Mouse (Mus musculus) limb, embryonic 10.5 days (tissue): ENCODE measurements around the gene Fam89b. TPM values are rescaled to one million over a fixed set of nuclear protein-coding genes. Genes with fewer than 3 reads are reported as not detected.

ENCODE experiments used
- DNase-seq: peaks from one replicate; pipeline ENCODE4 v3.0.0-alpha.2; 2017; ENCODE audit warnings: low spot score
- H3K27ac ChIP-seq: fragments of 300-500 bp; sonication (generic); 2 replicates; pipeline ENCODE4 v1.5.1; 2016; ENCODE audit warnings: mild to moderate bottlenecking
- H3K27me3 ChIP-seq: fragments of 300-500 bp; sonication (generic); 2 replicates; pipeline ENCODE4 v1.6.1; 2016; ENCODE audit warnings: low read depth, mild to moderate bottlenecking; ENCODE audit not compliant: poor library complexity, severe bottlenecking
- H3K36me3 ChIP-seq: fragments of 300-500 bp; sonication (generic); 2 replicates; pipeline ENCODE4 v1.6.1; 2016; ENCODE audit warnings: mild to moderate bottlenecking, moderate library complexity
- H3K4me1 ChIP-seq: fragments of 300-500 bp; sonication (generic); 2 replicates; pipeline ENCODE4 v1.6.1; 2016
- H3K4me3 ChIP-seq: fragments of 300-500 bp; sonication (generic); 2 replicates; pipeline ENCODE4 v1.5.1; 2016; ENCODE audit warnings: mild to moderate bottlenecking, moderate library complexity
- H3K9me3 ChIP-seq: fragments of 300-500 bp; sonication (generic); replicated peaks from 2 replicates; pipeline ENCODE4 v1.6.1; 2016; ENCODE audit warnings: mild to moderate bottlenecking
- WGBS: fragments of 180-500 bp; shearing (Covaris S2); methylation state at CpG from one replicate; pipeline ENCODE4 v1.1.7; 2016; 5-methylcytosine and 5-hydroxymethylcytosine counted together
- polyA plus RNA-seq: library from polyadenylated mRNA; unstranded; fragments of >200 nt; fragmentation: Nextera tagmentation; extraction: Ambion mirVana; gene quantifications from 2 replicates; pipeline ENCODE4 v1.2.1, GENCODE M21; 2016

The Fam89b gene
- polyA plus RNA-seq = 158 TPM in 2 replicates

DNA sequence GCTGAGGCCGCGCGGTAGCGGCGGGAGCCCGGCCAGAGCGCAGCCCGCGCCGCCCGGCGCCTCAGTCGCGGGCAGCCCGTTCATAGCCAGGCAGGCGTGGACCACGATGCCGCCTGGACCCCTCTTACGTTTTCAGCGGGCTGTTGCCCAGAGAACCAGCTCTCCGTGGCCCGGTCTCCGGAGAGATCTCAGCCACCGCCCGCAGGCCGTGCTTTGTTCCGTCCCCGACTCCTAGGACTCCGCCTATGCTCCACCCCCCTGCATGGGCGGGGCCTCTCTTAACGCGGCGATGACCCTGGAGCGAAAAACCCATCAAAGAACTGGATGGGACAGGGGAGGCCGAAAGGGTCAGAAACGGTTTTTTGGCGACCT, at the start of gene Fam89b:
Fam89b (minus strand) TSS at position 210 of the 372 bp plus-strand sequence.
- WGBS = under 1% methylated on average over 37 of the region's 37 CpGs

DNA sequence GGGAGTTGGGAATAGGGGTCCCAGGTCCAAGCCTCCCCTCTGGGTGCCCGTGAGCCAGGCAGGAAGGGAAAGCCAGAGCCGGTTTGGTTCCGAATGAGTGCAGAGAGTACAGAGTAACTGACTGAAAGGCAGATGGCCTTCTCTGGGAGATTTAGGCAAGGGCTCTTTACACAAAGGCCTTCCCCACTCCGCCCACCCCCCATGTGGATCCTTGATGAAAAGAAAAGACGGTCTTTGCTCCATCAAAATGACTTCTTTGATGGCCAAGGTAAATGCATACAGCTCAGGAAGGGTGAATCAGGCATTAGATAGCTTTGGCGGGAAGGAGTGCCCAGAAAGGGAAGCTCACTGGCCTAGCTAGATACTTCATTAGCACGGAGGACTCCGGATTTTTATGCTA, 48.9 kb upstream of the Fam89b start:
- H3K36me3 ChIP-seq = no peaks in the 10 kb centered on the region
- H3K4me3 ChIP-seq = no peak overlapping the region
- H3K27ac ChIP-seq = no peak overlapping the region
- no peaks in the 10 kb centered on the region for H3K9me3 ChIP-seq
- H3K4me1 ChIP-seq = no peaks in the 10 kb centered on the region
- 56% methylated on average over 8 of the region's 8 CpGs for WGBS
- no peak for DNase-seq
- no peaks in the 10 kb centered on the region for H3K27me3 ChIP-seq

More for the DNA sequence above, at the start of gene Fam89b:
- H3K27ac ChIP-seq = peak within 1 kb of the TSS; percentile 98
- H3K36me3 ChIP-seq = peaks cover 36% of the 10 kb centered on the region
- no peaks in the 10 kb centered on the region for H3K9me3 ChIP-seq
- H3K4me1 ChIP-seq = peaks cover 72% of the 10 kb centered on the region
- peak; percentile 91 for DNase-seq
- H3K4me3 ChIP-seq = peak within 1 kb of the TSS; percentile 97
- H3K27me3 ChIP-seq = no peaks in the 10 kb centered on the region

DNA sequence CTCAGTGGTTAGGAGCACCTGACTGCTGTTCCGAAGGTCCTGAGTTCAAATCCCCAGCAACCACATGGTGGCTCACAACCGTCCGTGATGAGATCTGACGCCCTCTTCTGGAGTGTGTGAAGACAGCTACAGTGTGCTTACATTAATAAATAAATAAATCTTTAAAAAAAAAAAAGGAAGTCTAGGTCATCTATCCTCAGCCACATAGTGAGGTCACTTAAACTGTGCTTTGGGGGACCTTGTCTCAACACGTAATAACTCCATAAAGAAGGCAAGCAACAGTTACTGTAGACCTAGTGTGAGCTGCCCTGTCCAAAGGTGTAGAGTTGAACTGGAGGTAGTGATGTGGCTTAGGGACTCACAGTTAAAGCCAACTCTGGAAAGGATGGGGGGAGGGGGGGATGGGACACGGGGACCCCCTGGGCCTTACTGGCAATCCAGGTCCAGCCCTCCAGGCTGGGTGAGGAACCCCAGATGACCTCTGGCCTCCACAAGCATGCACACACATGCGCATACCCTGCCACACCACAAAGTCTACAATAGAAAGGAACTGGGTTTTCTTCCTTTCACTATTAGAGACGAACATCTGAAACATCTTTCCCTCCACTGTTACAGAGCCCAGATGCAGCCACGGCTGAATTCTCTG, 48.1 kb upstream of the Fam89b start:
- 85% methylated on average over 9 of the region's 9 CpGs for WGBS
- no peaks in the 10 kb centered on the region for H3K9me3 ChIP-seq
- H3K36me3 ChIP-seq = no peaks in the 10 kb centered on the region
- no peak overlapping the region for H3K27ac ChIP-seq
- DNase-seq = no peak
- H3K4me3 ChIP-seq = no peak overlapping the region
- H3K4me1 ChIP-seq = no peaks in the 10 kb centered on the region
- no peaks in the 10 kb centered on the region for H3K27me3 ChIP-seq

DNA sequence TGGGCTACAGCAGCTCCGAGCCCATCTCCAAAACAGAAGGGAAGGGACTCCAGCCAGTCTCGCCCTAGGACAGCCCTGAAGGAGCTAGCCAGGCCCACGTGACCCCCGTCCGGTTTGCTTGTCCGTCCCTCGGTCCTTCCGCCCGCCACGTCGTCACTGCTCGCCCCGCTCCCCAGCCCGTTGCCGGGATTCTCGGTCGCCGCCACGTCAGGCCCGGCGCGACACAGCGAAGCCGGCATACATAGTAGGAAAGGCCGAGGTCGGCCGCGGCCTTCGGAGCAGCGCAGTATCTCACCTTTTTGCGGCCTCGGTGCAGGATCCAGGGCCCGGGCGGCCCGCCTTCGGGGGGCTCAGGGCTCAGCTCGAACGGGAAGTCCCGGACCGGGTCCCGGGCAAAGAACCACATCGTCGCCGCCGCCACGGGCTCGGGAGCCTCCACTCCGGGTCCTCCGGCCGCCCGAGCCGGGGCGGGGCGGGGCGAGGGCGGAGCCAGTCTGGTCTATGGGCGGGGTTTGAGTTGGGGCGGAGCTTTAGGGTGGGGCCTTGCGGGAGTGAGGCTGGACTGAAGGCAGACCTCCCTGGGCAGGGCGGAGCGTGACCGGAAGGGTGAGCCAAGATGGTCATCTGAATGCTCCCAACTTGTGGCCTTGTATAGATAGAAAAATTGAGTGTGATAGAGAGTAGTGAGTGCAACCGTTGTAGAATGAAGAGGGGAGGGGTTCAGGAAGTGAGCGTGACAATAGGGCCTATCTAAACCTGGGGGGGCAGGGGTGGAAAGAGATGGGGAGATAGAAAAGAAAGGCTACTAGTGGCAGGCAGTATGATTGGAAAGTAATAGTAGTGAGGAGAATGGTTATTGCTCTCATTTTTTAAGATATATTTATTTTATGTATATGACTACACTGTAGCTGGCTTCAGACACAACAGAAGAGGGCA, 41.7 kb upstream of the Fam89b start, which contains the start of gene Scyl1:
Scyl1 (minus strand) TSS at position 495 of the 936 bp plus-strand sequence.
- peak; percentile 96 for DNase-seq
- 1% methylated on average over 64 of the region's 64 CpGs for WGBS
- peak within 1 kb of the TSS; percentile 94 for H3K27ac ChIP-seq

DNA sequence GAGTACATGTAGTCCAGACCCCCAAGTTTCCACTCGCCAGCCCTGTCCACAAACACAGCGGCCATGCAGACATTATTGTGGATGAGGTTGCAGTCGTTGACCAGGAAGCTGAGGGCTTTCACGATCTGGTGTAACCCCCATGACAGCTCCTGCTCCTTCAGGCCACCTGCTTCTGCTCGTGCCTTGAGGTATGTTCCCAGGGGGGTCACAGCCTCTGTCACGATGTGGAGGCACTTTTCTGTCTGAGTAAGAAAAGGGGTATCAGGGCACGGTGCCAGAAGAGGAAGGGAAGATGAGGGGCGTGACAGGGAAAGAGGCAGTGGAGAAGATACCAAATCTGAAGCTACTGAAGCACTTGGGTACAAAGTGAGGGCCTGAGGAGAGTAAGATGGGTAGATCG, 40.9 kb upstream of the Fam89b start:
- 60% methylated on average over 9 of the region's 9 CpGs for WGBS
- Histone ChIP-seq H3K4me3 (peak overlapping the region; percentile 93), H3K9me3 (no peaks in the 10 kb centered on the region), H3K27ac (peak overlapping the region; percentile 94), H3K36me3 (peaks cover 50% of the 10 kb centered on the region), H3K27me3 (no peaks in the 10 kb centered on the region), H3K4me1 (peaks cover 17% of the 10 kb centered on the region)
- no peak for DNase-seq

More for the DNA sequence above, 41.7 kb upstream of the Fam89b start, which contains the start of gene Scyl1:
- H3K4me1 ChIP-seq = peaks cover 17% of the 10 kb centered on the region
- peaks cover 41% of the 10 kb centered on the region for H3K36me3 ChIP-seq
- no peaks in the 10 kb centered on the region for H3K9me3 ChIP-seq
- H3K27me3 ChIP-seq = no peaks in the 10 kb centered on the region
- peak within 1 kb of the TSS; percentile 93 for H3K4me3 ChIP-seq

DNA sequence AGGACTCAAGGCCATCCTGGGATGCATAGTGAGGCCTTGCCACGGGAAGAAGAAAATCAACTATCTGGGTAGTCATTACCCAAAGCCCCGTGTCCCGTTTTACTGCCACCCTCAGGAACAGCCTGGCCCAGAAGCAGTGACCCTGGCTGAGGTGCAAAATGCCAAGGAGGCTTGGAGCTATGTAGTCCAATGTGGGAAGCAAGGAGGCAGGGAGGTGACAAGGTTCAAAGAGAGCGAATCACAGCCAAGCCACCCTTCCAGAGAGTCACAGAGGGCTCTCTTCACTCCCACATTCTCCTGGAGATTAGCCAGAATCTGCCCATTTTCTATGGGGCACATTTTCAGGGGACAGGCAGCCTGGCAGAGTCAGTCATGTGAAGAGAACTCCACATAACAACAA, 37.8 kb upstream of the Fam89b start:
- Histone ChIP-seq H3K27me3 (no peaks in the 10 kb centered on the region), H3K27ac (no peak overlapping the region), H3K4me1 (peaks cover 17% of the 10 kb centered on the region), H3K36me3 (peaks cover 77% of the 10 kb centered on the region), H3K9me3 (no peaks in the 10 kb centered on the region), H3K4me3 (no peak overlapping the region)
- 93% methylated on average over 4 of the region's 4 CpGs for WGBS
- DNase-seq = no peak

DNA sequence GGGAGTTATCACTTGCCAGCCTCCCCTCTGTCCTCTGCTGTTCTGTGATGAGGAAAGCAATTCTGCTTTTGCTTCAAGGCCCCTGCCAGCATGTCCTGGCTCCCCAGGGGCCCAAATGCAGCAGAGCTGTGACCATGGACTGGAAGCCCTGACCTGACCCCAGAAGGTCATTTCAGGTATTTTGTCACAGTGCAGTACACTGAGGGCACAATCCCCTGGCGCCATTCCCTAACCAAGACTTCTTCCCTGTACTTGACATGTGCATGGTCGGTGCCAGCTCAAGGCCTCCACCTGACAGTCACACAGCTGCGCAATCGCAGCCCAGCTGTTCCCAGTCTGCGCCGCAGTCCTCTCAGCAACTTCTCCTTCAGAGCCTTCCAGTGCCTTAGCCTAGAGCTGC, 33.7 kb upstream of the Fam89b start:
- Histone ChIP-seq H3K27me3 (peaks cover 19% of the 10 kb centered on the region), H3K4me1 (no peaks in the 10 kb centered on the region), H3K27ac (no peak overlapping the region), H3K36me3 (peaks cover 97% of the 10 kb centered on the region), H3K9me3 (no peaks in the 10 kb centered on the region), H3K4me3 (no peak overlapping the region)
- DNase-seq = no peak
- WGBS = 96% methylated on average over 6 of the region's 6 CpGs

DNA sequence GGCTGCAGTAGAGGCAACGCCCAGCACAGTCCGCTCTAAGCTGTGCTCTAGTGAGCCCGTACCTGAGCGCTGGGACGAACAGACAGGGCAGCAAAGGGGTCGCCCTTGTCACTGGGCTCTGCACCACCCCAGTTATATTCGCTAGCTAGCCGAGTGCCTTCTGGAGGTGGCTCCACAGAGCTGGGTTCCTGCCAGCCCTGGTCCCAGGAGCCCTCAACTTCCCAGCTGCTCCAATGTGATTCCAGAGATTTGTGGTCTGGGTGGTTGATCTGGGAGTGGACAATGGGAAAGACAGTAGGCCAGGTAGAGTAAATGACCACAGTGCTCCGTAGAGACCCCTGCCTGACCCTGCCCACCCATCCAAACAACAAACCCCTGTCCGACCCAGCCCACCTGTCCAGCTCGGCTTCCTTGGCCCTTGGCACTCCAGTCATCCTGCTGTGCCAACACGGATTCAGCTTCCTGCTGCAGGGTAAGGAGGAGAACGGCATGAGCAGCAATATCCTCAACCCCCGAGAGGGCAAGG, 29.5 kb upstream of the Fam89b start:
- 89% methylated on average over 14 of the region's 14 CpGs for WGBS
- H3K9me3 ChIP-seq = no peaks in the 10 kb centered on the region
- peaks cover 66% of the 10 kb centered on the region for H3K36me3 ChIP-seq
- H3K4me1 ChIP-seq = peaks cover 18% of the 10 kb centered on the region
- no peak overlapping the region for H3K4me3 ChIP-seq
- no peak overlapping the region for H3K27ac ChIP-seq
- peaks cover 61% of the 10 kb centered on the region for H3K27me3 ChIP-seq
- no peak for DNase-seq

DNA sequence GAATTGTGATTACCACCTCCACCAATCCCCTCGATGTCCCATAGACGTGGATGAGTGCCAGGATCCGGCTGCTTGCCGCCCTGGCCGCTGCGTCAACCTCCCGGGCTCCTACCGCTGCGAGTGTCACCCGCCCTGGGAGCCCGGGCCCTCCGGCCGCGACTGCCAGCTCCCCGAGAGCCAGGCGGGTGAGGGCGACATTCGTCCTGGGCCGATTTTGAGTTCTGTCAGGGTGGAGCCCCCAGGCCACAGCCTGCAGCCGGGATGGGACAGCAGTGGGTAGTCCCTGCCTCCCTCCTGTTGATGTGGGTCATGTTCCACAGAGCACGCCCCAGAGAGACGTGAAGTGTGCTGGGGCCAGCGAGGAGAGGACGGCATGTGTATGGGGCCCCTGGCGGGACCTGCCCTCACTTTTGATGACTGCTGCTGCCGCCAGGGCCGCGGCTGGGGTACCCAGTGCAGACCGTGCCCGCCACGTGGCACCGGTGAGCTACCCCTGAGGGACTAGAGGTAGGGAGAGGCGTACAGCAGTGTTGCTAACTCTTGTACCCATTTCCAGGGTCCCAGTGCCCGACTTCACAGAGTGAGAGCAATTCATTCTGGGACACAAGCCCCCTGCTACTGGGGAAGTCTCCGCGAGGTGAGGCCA, 27.7 kb upstream of the Fam89b start:
- 12% methylated on average over 35 of the region's 36 CpGs for WGBS
- H3K27me3 ChIP-seq = peaks cover 79% of the 10 kb centered on the region
- H3K9me3 ChIP-seq = no peaks in the 10 kb centered on the region
- H3K4me1 ChIP-seq = peaks cover 18% of the 10 kb centered on the region
- DNase-seq = peak; percentile 54
- H3K36me3 ChIP-seq = peaks cover 51% of the 10 kb centered on the region
- peak overlapping the region; percentile 15; the same call in 1 of the 2 replicates for H3K27ac ChIP-seq
- peak overlapping the region; percentile 47 for H3K4me3 ChIP-seq

DNA sequence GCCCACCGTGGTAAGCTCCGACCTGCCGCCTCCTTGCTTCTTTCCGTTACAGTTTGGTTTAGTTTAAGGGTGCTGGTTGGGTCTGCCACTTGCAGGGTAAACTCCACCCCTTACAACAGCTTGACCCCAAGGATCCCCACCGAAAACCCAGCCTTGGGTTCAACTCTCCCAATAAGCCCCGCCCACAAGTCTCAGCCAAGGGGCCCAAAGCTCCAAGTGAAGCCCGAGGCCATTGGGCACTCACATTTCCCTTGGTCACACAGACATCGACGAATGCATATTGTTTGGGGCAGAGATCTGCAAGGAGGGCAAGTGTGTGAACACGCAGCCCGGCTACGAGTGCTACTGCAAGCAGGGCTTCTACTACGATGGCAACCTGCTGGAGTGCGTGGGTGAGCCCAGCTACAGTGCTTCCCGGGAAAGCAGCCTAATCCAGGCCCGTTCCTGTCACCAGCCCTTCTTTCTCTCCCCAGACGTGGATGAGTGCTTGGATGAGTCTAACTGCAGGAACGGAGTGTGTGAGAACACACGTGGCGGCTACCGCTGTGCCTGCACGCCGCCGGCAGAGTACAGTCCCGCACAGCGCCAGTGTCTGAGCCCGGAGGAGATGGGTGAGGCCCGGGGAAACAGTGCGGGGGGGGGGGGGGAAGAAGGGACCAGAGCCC, 27.0 kb upstream of the Fam89b start:
- Histone ChIP-seq H3K27me3 (peaks cover 85% of the 10 kb centered on the region), H3K36me3 (peaks cover 44% of the 10 kb centered on the region), H3K27ac (peak overlapping the region; percentile 15; the same call in 1 of the 2 replicates)

DNA sequence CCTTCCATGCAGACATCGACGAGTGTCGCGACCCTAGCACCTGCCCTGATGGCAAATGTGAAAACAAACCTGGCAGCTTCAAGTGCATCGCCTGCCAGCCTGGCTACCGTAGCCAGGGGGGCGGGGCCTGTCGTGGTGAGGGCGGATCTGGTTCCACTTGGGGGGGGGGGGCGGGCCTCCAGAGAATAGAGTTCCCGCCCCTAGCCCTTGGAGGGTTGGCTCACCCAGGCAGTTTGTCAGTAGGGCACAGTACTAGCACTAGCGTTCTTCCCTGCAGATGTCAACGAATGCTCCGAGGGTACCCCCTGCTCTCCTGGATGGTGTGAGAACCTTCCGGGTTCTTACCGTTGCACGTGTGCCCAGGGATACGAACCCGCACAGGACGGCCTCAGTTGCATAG, 22.3 kb upstream of the Fam89b start:
- WGBS = 5% methylated on average over 19 of the region's 20 CpGs
- no peaks in the 10 kb centered on the region for H3K9me3 ChIP-seq
- peak overlapping the region; percentile 36 for H3K4me3 ChIP-seq
- no peak overlapping the region for H3K27ac ChIP-seq
- peak; percentile 57 for DNase-seq
- no peaks in the 10 kb centered on the region for H3K36me3 ChIP-seq
- peaks cover 97% of the 10 kb centered on the region for H3K27me3 ChIP-seq
- peaks cover 31% of the 10 kb centered on the region for H3K4me1 ChIP-seq

More for the DNA sequence above, 27.0 kb upstream of the Fam89b start:
- Histone ChIP-seq H3K4me3 (peak overlapping the region; percentile 47), H3K4me1 (peaks cover 25% of the 10 kb centered on the region), H3K9me3 (no peaks in the 10 kb centered on the region)
- 7% methylated on average over 28 of the region's 29 CpGs for WGBS
- DNase-seq = peak; percentile 45

DNA sequence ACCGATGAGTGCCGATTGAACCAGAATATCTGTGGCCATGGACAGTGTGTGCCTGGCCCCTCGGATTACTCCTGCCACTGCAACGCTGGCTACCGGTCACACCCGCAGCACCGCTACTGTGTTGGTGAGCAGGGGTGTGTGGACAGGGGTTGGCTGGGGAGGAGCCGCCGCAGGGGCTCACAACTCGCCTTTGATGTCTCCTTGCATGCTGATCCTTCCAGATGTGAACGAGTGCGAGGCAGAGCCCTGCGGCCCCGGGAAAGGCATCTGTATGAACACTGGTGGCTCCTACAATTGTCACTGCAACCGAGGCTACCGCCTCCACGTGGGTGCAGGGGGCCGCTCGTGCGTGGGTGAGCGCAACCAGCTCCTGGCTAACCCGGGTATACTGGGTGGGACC, 21.5 kb upstream of the Fam89b start:
- Histone ChIP-seq H3K4me3 (peak overlapping the region; percentile 36), H3K9me3 (no peaks in the 10 kb centered on the region), H3K27me3 (peaks cover 97% of the 10 kb centered on the region), H3K36me3 (no peaks in the 10 kb centered on the region), H3K27ac (no peak overlapping the region), H3K4me1 (peaks cover 31% of the 10 kb centered on the region)
- WGBS = 4% methylated on average over 22 of the region's 22 CpGs
- DNase-seq = peak; percentile 57
